Mouse (Mus musculus) mature B cell (primary cell): ENCODE results near the gene Hist1h3g.
"Not testable (repeated sequence)": the region's sequence is repeated elsewhere in the genome, so short reads cannot be mapped to it uniquely, and the experiment has no call there.

ENCODE experiments used
- in situ Hi-C: fragments of 300-500 bp; cut with MboI; formaldehyde crosslinking; loops from 2 replicates; pipeline ENCODE4 v1.14.3; 2019

The Hist1h3g gene

GRCm38 (mm10) chr13:23554925-23555838, 20.0 kb downstream of the Hist1h3g start:
- in situ Hi-C loops: loop anchor here (10.0 kb wide), 2 partner anchors 190 to 1730 kb away; partner anchors contain the start of genes Hist1h2bb and Hist1h3c

- in situ Hi-C loops: loop anchor here (10.0 kb wide), 2 partner anchors 189 to 1731 kb away; partner anchors contain the start of genes Hist1h2bb and Hist1h3c
These were observed 20.7 kb downstream of the Hist1h3g start for GRCm38 (mm10) chr13:23555839-23556416.

- in situ Hi-C loops: loop anchor here (10.0 kb wide), 2 partner anchors 188 to 1732 kb away; partner anchors contain the start of genes Hist1h2bb and Hist1h3c
These were observed 21.7 kb downstream of the Hist1h3g start for GRCm38 (mm10) chr13:23556906-23557305.

- in situ Hi-C loops: not testable (repeated sequence)
These were observed 25.5 kb downstream of the Hist1h3g start for GRCm38 (mm10) chr13:23560699-23561098.

- in situ Hi-C loops: not testable (repeated sequence)
These were observed 26.3 kb downstream of the Hist1h3g start for GRCm38 (mm10) chr13:23561531-23561882.

- in situ Hi-C loops: not testable (repeated sequence)
These were observed 26.8 kb downstream of the Hist1h3g start, which contains the start of gene Hist1h3e for GRCm38 (mm10) chr13:23561883-23562659. Gene Hist1h3e, minus strand, starts transcription at chr13:23562369.

GRCm38 (mm10) chr13:23562699-23563462, 27.7 kb downstream of the Hist1h3g start:
- in situ Hi-C loops: no loop called here

GRCm38 (mm10) chr13:23564482-23564881, 29.3 kb downstream of the Hist1h3g start:
- in situ Hi-C loops: no loop called here

GRCm38 (mm10) chr13:23570261-23571021, 35.2 kb downstream of the Hist1h3g start:
- in situ Hi-C loops: not testable (repeated sequence)

GRCm38 (mm10) chr13:23571022-23571503, 35.8 kb downstream of the Hist1h3g start, which contains the start of the genes Hist1h2ae and Hist1h2bg:
Gene Hist1h2ae, minus strand, starts transcription at chr13:23571220.
Gene Hist1h2bg, plus strand, starts transcription at chr13:23571396.
- in situ Hi-C loops: no loop called here

- in situ Hi-C loops: not testable (repeated sequence)
These were observed 36.4 kb downstream of the Hist1h3g start for GRCm38 (mm10) chr13:23571504-23572217.

GRCm38 (mm10) chr13:23572218-23573033, 37.2 kb downstream of the Hist1h3g start:
- in situ Hi-C loops: no loop called here

- in situ Hi-C loops: not testable (repeated sequence)
These were observed 38.0 kb downstream of the Hist1h3g start for GRCm38 (mm10) chr13:23573034-23573897.

- in situ Hi-C loops: not testable (repeated sequence)
These were observed 38.8 kb downstream of the Hist1h3g start, which contains the start of the genes Hist1h2bf and Hist1h2ad for GRCm38 (mm10) chr13:23573898-23574524. Gene Hist1h2bf, minus strand, starts transcription at chr13:23574196. Gene Hist1h2ad, plus strand, starts transcription at chr13:23574381.

- in situ Hi-C loops: loop anchor here (25.0 kb wide), 1 partner anchor 113 kb away; the partner anchor contains the start of genes Hist1h1t, Hist1h2ac, Hist1h2bc and Hist1h4c
These were observed 39.4 kb downstream of the Hist1h3g start for GRCm38 (mm10) chr13:23574546-23575170.

- in situ Hi-C loops: loop anchor here (25.0 kb wide), 1 partner anchor 112 kb away; the partner anchor contains the start of genes Hist1h1t, Hist1h2ac, Hist1h2bc and Hist1h4c
These were observed 40.1 kb downstream of the Hist1h3g start, which contains the start of gene Hist1h3d for GRCm38 (mm10) chr13:23575271-23575851. Gene Hist1h3d, plus strand, starts transcription at chr13:23575763.
